Mouse (Mus musculus) A20 (cell line): ENCODE data around the gene Mamstr.
"Not testable (repeated sequence)": the region's sequence is repeated elsewhere in the genome, so short reads cannot be mapped to it uniquely, and the experiment has no call there.

Experiments used
- DNase-seq: peaks from one replicate; pipeline ENCODE4 v3.0.0-alpha.2; 2011; ENCODE audit warnings: low read depth, low spot score

The Mamstr gene

GRCm38 (mm10) chr7:45650484-45650883 is 10.7 kb downstream of the Mamstr start:
- DNase-seq: not testable (repeated sequence)

GRCm38 (mm10) chr7:45654424-45655047 is 14.8 kb downstream of the Mamstr start:
- no peak for DNase-seq

- DNase-seq: no peak
Measured at GRCm38 (mm10) chr7:45660746-45661478, 21.1 kb downstream of the Mamstr start.

DNA sequence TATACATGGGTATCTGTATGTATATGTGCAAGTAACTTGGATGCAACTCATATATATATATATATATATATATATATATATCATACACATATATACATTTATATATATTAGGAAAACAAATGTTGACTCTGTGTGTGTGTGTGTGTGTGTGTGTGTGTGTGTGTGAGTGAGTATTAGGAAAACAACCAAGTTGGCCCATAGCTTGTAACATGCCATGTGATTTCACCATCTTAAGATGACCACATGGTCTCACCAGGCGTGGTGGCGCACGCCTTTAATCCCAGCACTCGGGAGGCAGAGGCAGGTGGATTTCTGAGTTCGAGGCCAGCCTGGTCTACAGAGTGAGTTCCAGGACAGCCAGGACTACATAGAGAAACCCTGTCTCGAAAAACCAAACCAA is 21.9 kb downstream of the Mamstr start:
- DNase-seq: not testable (repeated sequence)

DNA sequence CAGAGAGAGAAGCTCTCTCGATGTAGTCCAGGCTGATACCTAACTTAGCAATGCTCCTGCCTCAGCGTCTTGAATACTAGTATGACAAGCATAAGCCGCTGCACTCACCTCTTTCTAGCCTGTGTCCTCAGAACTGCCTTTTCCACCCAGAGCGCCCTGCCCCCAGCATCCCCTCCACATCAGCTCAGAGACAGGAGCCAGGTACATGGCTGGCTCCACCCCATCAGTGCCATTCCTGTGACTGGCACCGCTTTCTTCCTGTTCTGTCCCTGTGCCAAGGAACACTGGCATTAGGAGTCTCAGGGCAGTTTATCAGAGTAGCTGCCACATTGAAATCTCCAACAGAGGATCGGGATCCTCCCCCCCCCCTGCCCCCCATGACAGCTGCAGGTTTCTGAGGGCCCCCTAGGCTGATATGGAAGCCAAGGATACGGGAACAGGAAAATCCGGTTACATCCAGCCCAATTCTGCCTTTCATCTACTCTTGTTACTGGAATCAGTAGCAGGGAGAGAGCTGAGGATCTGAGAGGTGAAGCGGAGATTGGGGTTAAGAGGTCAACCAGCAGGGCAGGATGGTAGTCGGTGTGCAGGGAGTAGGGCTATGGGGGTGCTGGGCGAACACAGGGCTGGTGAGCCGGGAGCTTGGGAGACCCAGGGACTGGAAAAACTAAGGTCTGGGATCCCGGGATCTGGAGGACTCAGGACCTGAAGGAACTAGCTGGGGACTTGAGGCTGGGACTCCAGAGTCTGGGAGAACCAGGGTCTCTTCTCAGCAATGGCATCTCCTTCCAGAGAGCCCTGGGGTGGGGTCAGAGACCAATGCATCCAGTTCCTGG is 25.7 kb downstream of the Mamstr start:
- no peak for DNase-seq

- no peak for DNase-seq
Measured at GRCm38 (mm10) chr7:45666161-45666560, 26.4 kb downstream of the Mamstr start, which contains the start of gene Fut2. Gene Fut2 (minus strand): TSS chr7:45666394.

- DNase-seq: no peak
Measured at GRCm38 (mm10) chr7:45667761-45668160, 28.0 kb downstream of the Mamstr start.

DNA sequence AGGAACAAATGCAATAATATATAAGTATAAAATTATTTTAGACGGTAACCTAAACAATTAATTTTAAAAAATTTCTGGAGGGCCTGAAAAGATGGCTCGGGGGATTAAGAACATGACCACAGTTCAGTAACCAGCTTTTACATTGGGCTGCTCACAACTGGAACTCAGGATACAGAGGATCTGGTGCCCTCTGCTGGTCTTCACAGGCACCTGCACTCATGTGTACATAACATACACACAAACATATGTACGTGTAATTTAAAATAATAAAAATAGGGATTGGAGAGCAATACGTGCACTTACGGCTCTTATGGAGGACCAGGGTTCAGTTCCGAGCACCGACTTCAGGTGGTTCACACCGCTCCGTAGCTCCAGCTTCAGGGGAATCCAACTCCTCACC is 29.1 kb downstream of the Mamstr start:
- peak; percentile 38 for DNase-seq

GRCm38 (mm10) chr7:45677627-45678295 is 38.0 kb downstream of the Mamstr start:
- DNase-seq: no peak

- DNase-seq: no peak
Measured at GRCm38 (mm10) chr7:45678513-45678912, 38.7 kb downstream of the Mamstr start.

DNA sequence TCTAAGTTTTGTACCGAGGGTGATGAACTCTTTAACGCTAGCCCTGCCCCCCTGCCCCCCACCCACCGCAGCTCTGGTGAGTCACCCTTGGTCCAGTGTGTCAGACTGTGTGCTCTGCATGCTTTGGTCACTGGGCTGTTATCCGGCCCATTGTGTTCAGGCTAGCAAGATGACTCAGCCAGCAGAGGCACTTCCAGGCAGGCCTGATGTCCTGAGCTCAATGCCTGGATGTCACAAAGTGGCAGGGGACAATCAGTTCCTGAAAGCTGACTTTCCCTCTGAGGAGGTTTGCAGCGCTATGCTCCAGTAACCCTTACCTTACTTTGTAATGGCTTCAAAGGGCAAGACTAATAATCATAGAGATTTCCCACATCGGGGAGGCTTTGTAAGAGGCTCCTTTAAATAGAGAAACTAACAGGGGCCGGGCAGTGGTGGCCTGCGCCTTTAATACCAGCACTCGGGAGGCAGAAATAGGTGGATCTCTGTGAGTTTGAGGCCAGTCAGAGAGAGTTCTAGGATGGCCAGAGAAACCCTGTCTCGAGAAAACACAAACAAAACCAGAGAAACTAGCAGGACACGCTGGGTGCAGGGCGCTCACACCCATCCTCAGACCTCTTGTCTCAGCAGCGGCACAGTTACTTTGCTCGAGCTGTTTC is 40.3 kb downstream of the Mamstr start:
- DNase-seq: peak; percentile 60

GRCm38 (mm10) chr7:45681046-45681736 is 41.4 kb downstream of the Mamstr start:
- peak; percentile 93 for DNase-seq

- DNase-seq: peak; percentile 91
Measured at GRCm38 (mm10) chr7:45682144-45683126, 42.7 kb downstream of the Mamstr start.

DNA sequence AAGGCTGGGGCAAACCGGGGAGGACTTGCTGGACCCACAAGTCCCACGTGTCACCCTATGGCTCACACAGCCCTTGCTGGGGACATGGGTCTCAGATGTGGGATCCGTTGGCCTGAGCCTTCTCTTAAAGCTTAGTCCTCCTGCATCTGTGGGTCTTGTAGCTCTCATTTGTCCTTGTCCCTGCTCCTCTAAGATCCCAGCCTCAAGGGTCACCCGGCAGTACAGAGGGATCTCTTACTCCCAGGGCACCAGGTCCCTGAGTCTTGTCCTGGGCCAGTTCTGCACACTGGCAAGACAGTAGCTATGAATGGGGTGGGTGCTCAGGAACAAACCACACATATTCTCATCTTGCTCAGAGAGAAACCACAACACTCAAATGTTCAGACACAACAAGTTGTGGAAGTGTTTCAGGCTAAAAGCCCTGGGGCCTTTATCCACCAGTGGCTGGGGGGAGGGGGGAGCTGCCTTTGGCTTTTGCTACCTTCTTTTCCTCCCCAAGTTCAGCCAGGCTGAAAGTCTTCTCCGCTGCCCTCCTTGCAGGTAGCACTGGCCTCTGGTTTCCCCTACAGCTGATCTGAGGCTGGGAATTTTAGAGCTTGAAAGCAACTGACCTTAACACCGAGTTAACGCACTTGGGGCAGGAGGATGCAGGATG is 43.7 kb downstream of the Mamstr start, which contains the start of gene Ntn5:
Gene Ntn5 (plus strand): TSS at position 627 of the 655 bp plus-strand sequence.
- no peak for DNase-seq

- DNase-seq: no peak
Measured at GRCm38 (mm10) chr7:45685811-45686210, 46.0 kb downstream of the Mamstr start.

DNA sequence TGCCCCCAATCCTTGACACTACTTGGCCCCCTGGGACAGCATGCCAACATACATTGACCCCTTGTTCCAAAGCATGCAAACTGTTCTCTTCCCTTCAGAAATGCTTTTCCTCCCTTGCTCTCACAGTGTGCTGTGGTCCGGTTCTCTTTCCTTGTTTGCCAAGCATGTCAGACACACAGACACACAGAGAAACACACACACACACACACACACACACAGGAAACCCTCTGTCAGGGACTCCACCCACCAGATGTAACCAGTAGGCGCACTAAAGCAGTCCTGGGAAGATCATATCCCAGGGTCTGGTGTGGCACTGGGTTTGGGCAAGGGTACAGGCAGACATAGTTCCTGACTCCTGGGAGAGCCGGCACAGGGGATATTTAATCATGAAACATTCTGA is 47.1 kb downstream of the Mamstr start:
- no peak for DNase-seq

- DNase-seq: peak; percentile 22
Measured at GRCm38 (mm10) chr7:45689099-45689498, 49.3 kb downstream of the Mamstr start.

DNA sequence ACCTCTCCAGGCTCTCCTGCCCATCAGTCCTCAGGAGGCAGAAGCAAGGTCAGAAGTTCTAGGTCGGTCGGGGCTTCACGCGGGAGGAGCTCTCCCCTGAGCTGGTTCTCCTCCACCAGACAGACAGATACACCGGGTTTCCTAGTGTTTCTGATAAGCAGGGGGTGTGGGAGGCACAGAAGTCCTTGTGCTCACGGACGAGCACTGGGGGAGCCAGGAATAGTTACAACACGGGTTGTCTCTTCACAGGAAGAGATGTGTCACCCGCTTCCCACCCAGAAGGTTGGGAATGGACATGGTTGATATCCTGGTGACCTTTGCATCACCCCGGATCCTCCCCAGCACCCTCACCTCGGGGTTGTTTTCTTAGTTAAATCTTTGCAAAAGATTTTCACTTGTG is 50.0 kb downstream of the Mamstr start:
- no peak for DNase-seq

DNA sequence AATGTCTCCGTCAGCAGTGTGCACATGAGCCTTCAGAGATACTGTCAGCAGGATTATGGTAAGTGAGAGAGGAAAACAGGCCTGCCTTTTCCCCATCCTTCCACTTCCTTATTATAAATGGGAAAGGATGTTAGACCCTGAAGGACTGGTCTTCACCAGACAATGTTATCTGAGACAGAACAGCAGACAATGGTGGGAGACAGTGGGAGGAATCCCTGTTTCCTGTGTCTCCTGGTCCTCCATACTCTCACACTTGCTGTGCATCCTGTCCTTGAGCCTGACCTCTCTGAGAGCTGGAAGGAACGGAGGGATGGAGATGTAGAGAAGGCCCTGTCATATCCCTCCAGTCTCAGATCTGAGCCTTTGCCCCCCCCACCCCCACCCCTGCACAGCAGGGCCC is 52.6 kb downstream of the Mamstr start:
- DNase-seq: no peak
